In the genomic region with DNA sequence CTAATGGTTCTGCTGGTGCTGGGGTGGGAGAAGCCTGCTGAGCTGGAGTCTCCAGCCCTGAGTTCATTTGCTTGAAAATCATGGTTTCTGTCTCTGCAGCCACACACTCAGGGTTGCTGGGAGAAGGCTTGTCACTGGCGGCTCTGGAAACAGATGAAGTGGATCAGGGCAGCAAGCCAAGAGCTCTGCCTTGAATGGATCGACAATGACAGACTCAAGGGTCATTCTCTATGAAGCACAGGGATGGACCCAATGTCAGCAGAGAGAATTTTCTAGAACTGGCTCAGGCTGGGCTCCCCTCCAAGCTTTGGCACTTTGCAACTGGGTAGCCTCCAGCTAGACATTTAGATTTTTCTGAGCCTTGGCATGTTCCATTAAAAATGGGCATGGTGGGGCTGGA, we compare ENCODE assay signal across 7 mouse cellular contexts.
DNase-seq lines count a peak whose midpoint lies in the region; ATAC-seq lines count a peak whose summit lies in the region.

No protein-coding gene starts in this region.

- ATAC-seq in megakaryocyte progenitor cell, adult 5-6 weeks (replicated peaks; ENCODE audit: poor library complexity), result no peak

- peak; percentile 77 for DNase-seq in adrenal gland, adult 2 months
- peak; percentile 80 for DNase-seq in adrenal gland, postnatal 14 days
- peak; percentile 46 to 70 for DNase-seq in heart, adult 9 months (ENCODE audit: low spot score in 2 of 2)
- DNase-seq in kidney, postnatal 25 days, result peak; percentile 44 to 62
- DNase-seq in right cerebral cortex, postnatal 36 days (ENCODE audit: low spot score in 2 of 2), result peak; percentile 29 to 33
- no peak for DNase-seq in spleen, adult 18-20 months

Comparison
In these comparisons a context has a peak if more than half of its experiments do, and no peak if none do; other contexts are left out.
1. DNase-seq: peak in adrenal gland, adult 2 months (single experiment), adrenal gland, postnatal 14 days (single experiment), heart, adult 9 months (2 of 2), kidney, postnatal 25 days (2 of 2) and right cerebral cortex, postnatal 36 days (2 of 2); none in spleen, adult 18-20 months (0 of 2).